Mouse (Mus musculus) thymus, postnatal 14 days (tissue): Measurements from ENCODE around the gene Mrps21.
"Not testable (repeated sequence)": the region's sequence is repeated elsewhere in the genome, so short reads cannot be mapped to it uniquely, and the experiment has no call there.

ENCODE experiments used
- DNase-seq: peaks from one replicate; pipeline ENCODE4 v3.0.0; 2021

Gene Mrps21

DNA sequence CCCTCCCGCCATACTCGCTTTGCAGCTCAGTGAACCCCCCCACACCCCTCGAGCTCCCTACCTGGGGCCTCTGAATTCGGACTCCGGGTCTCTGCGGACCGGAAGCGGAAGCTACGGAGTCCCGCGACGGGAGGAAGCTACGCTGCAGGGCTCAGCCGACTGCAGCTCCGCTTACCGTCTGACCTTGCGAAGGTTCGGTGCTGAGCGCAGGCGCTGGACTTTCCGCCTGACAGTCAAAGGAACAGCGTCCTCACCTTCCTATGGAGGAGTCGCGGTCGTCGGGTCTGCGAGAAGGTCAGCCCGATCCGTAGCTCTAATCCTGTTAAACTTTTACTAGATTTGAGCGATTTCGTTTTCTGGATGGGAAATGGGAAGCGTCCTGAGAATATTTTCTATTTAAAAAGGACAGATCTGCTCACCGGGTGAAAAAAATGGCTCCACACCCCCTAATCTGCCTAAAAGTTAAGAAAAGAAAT, at the start of gene Mrps21:
Gene Mrps21, minus strand, starts transcription at position 128 of the 476 bp plus-strand sequence.
- DNase-seq, result peak; percentile 87

DNA sequence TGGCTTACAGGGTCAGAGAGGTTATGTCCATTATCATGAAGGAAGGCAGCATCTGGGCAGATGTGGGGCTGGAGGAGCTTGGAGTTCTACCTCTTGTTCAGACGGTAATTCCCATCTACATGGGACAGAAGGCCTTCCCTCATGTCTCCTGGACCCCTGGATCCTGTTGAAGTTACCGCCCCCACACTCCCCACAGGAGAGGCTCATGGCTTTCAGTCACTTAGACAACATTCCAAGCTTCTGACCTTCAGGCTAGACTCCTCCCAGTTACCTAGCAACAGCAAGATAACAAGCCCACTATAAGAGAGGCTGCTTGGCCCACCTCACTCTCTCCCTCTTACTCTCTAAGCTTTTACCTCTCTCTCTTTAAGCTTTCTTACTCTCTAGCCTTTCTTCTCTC, 49.2 kb upstream of the Mrps21 start:
- DNase-seq, result not testable (repeated sequence)

DNA sequence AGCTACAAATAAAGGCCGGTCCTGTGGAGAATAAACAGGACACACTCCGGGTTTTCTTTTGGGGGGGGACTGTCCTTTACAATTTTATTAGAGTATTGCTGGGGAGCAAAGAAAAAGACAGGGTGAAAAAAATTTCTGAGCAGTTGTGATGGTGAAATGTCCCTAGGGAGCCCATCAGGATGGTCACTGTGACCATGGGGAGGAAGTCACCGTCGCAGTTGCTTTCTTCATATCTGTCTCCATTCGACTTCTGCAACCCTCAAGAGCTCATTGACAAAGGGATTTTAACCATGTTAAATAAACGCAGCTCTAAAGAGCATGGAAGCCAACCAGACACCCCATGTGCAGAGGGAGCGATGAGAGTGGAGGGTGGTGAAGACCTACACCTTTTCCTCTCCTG, 45.4 kb upstream of the Mrps21 start:
- no peak for DNase-seq

DNA sequence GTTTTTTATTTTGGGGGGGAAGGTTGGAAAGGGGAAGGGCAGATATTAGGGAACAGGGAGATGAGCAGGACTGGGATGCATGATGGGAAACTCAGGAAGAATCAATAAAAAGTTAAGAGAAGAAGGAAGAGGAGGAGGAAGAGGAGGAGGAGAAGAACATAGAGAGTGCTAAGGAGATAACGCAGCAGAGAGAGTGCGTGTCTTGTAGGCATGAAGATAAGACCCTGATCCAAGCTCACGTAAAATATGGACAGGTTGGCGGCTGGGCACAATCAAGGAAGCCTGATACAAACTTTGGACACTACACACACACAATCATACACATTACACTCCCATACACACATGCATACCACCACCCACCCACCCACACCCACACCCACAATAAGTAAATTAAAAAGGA, 43.4 kb upstream of the Mrps21 start:
- no peak for DNase-seq

DNA sequence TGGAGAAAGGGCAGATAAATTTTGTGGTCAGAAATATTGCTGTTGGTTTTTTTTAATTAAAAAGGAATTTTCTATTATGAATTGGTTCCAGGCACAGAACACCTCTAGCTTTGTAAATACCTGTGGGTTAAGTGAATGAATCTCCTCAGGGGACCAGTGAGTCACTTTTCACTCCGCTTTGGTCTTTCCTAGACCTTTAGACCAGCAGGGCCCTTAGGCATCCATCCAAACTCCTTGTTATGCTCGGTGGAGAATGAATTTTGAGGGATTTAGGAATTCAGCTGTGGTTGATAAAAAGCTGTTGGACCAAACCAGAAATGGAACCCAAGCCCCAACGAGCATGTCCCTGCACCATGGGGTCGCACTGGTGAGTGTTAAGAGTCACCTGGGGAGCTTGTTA, 36.3 kb upstream of the Mrps21 start:
- no peak for DNase-seq

DNA sequence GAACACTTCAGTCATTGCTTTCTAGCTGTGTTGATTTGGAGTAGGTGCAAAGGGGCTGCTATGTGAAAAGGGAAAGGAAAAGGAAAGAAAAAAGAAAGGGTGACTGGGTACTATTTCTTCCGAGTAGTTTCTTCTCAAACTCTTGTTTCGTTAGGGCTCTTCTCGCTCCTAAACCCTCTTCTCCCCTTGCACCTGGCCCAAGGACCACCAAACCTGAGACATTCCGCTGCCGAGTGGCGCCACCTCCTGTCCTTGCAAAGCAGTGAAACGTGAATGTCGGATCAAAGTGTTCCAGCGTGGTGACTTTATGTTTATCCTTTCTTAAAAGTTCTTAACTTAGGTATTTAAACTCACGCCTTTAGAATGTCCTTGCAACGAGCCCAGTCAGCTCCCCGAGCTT, 35.5 kb upstream of the Mrps21 start:
- peak; percentile 89 for DNase-seq

DNA sequence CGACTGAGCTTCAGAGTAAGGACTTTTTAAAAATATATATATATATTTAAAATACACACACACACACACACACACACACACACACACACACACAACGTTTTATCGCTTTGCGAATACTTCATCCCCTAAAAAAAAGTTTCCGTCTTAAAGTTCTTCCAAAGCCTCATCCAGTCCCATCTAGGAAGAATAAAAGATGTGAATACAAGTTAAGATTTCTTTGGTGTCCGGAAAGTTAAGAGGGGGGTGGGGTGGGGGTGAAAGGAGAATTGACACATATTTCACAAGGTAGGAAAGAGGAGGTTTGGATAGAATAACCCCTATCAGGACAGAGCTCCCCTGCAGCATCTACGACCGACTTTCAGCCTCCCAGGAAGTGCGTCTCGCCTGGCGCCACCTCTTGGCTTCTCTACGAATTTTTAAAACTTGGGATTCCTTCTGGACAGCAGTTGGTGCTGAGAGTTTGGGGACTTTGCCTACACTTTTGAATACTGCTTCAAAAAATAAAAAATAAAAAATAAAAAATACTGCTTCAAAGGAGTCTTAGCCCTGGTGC, 34.7 kb upstream of the Mrps21 start:
- DNase-seq, result peak; percentile 68

DNA sequence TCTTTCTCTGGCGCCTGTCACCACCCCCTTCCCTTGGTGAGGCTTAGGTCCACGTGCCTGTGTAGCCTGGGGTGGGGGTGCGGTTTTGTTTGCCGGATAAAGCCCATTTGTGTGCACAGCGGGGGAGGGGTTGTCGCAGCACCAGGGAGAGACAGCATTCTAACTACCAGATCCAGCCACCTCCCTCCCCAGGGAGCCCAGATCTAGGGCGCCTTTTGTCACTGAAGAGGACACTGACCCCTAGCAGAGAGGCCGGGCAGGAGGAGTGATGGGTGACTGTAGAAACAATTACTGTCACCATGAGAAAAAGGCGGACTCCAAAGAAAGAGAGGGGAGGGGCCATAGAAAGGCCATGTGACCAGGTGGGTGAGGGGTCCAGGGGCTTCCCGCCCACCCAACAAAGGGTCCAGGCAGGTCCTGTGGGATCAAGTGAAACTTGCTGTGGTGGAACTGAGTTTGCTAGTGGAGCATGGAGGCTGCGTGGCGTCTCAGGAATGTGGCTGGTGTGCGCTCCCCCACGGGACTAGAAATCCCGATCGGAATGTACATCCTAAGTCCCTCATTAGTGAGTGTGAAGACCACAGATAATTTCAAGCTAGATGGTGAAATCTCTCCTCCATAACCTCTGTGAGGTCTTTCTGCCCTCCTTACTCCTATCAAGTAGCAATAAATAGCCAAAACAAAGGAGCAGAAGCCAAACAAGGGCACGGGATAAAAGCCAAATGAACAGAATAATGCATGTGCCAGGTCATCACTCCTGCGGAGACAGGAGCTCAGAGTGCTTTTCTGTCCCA, 34.0 kb upstream of the Mrps21 start:
- DNase-seq, result peak; percentile 62

DNA sequence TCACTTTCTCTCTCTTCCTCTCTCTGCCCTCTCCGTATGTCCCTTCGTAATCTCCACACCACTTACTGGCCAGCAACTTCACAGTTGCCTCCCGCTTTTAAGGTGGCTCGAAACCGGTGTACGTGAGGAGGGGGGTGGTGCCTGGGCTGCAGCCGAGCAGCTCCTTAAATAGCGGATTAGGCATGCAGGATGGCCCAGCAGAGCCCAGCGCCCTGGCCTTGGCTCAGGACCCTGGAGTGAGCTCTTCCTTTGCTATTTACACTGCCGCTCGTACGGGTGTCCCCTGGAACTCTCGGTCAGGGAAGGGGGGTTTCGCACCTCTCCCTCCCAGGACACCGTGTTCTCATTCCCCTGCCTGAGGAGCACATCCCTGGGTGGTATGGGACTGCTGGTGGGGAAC, 33.2 kb upstream of the Mrps21 start, which contains the start of gene Car14:
Gene Car14, minus strand, starts transcription at position 124 of the 400 bp plus-strand sequence.
- no peak for DNase-seq

DNA sequence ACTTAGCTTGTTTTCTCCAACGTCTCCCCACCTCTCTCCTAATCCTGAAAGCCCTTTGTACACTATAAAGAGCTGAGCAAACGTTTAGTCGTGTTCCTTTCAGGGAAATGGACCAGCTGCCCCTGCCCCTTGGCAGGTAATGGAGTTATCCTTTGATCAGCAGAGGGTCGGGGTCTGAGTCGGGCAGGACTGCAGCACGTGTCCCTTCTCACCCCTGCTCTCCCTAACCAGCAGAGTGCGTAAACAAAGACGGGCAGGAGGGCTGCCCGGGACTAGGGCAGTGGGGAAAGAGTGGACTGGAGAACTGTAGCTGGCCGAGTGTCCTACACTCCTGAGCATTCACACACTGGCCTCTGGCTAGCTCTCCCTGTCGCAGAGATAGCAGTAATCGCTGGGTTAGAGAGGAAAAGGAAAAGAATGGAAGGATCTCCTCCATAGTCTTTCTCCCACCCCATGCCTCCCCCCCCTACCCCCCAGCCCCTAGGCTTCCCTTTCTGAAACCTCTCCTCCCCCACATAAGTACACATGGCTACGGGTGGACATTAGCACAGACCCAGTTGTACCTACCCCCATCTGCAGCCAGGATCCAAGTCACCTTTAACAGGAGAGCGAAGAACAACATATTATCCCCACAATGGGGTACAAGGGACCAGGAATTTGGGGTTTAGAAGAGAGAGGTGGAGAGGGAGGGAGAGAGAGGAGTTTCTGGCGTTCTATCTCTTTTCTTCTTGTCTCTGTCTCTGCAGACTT, 32.6 kb upstream of the Mrps21 start:
- DNase-seq, result no peak

DNA sequence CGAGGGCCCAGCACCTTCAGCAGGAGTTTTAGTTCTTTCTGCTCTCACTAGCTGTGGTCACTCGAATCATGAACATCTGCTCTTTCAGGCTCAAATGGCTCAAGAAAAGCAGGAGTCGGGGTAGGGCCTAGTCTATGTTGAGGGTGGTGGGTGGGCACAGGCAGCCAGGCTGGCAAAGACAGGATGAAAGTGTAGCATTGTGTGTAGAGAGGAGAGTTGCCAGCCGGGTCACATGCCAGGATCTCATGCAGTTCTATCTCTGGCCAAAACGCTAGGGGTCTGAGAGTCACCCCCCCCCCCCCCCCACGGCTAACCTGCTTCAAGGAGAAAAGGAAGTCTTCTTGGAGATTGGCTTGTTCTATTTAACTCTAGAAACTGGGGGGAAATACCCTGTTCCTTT, 31.3 kb upstream of the Mrps21 start:
- no peak for DNase-seq

DNA sequence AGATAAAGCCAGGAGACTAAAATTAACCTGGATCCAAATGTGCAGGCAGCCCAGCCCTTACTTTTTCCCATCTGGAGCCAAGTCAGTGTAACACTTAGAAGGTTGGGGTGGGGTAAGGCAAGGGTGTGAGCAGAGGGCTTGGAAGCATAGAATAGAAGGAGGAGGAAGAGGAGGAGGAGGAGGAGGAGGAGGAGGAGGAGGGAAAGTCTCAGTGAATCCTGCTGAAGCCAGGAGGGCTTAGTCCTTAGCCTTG, 31.0 kb upstream of the Mrps21 start:
- DNase-seq, result no peak

DNA sequence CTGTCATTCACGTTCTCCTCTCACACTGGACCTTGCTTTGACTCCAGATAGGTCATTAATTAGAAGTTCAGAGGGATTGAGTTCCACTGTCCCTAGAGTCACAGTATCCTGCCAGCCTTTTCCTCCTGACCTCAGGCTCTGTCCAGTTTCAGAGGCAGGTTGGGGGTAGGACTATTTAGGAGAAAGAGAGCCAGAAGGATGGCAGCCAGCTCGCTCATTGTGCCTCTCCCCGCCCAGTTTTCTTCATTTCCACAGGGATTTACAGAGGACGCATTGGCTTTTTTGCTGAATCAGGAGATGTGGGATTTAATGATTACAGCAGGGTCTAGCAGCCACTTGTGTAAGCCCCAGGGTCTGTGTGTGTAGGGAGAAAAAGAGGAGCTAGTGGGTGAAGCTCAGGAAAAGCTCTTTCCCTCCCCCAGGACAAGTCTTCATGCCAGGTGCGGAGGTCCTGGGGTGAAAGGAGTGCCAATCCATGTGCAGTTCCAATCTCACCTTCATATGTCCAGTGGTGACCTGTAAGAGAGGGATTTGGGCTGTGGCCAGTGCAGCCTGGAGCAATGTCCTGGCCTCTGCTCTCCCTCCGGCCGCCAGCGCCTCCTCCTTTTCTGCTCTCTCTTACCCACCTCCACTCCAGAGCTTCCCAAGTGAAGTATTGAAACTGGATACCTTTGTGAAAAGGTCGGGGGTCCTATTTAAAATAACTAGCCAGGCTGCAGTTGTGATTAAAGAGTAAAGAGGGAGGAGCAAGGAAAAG, 30.5 kb upstream of the Mrps21 start:
- DNase-seq, result no peak

DNA sequence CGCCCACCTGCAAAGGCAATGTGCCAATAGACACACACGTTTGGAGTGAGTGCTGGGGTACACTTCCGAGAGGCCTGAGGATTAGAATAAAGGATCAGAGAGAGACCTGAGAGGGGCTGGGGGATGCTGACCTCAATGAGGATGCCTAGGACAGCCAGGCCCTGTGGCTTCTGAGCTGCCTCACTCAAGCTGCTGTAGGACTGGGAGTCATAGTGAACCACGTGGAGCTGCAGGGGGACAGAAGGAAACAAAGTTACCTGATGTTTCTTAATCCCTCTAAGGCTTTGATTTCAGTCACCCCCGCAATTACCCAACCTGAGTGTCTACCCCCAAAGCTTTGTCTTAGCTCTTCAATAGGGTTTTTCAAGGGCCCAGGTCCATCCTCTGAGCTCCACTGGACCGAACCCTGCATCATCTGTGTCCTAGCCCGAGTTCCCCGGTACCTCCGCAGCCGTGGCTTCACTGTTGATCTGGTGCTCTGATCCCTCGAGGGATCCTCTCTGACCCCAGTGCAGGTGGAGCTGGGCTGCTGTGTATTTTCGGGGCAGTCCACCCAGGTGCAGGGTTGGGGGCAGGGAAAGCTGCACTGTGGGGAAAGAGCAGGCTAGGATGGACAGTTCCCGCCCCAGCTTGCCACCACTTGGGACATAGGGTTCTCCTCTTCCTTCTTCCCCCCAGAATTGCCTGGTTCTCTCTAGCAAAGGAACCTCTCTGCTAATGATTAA, 28.6 kb upstream of the Mrps21 start:
- DNase-seq, result no peak

DNA sequence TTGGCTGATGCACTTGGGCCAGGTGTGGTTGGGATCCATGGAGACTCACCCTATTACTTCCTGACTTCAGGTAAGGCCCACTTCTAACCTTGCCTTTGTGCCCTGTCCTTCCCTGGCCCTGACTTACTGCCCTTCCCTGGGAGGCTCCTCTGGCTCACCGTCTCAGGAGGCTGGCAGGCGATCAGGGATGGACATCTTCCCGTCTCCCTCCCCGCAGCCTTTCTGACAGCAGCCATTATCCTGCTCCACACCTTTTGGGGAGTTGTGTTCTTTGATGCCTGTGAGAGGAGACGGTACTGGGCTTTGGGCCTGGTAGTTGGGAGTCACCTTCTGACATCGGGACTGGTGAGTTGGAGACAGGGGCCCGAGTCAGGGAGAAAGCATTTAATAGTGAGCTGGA, 24.2 kb upstream of the Mrps21 start:
- DNase-seq, result not testable (repeated sequence)

DNA sequence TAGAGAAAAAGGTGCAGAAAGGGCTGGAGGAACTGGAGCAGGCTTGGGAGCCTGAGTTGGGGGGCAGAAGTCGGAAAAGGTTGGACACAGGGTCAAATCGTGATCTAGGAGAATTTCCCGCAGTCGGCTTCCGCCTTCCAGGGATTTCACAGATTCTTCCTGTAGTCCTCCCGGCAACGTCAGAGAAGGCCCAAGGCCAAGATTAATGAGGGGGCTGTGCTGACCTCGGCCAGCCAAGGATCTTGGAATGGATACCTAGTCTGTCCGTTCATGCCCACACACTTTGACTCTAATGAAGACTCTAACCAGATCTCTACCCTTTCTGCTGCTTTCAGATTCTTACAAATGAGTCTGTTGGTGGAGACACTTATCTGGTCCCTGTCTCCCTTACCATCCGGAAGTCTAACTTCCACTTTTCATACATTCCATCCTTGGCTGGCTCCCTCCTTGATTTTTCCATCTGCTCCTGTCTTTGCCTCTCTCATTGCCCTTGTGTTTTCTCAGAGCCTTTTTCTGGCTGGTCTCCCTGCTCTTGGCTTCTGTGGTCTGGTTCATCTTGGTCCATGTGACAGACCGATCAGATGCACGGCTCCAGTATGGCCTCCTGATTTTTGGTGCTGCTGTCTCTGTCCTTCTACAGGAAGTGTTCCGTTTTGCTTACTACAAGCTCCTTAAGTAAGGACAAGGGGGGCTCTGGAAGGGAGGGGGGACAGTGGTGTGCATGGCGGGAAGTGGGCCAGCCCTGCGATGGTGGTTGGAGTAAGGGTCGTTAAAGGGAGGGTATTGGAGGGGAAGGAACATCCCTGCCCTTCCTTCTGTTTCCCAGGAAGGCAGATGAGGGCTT, 23.2 kb upstream of the Mrps21 start:
- peak; percentile 36 for DNase-seq

DNA sequence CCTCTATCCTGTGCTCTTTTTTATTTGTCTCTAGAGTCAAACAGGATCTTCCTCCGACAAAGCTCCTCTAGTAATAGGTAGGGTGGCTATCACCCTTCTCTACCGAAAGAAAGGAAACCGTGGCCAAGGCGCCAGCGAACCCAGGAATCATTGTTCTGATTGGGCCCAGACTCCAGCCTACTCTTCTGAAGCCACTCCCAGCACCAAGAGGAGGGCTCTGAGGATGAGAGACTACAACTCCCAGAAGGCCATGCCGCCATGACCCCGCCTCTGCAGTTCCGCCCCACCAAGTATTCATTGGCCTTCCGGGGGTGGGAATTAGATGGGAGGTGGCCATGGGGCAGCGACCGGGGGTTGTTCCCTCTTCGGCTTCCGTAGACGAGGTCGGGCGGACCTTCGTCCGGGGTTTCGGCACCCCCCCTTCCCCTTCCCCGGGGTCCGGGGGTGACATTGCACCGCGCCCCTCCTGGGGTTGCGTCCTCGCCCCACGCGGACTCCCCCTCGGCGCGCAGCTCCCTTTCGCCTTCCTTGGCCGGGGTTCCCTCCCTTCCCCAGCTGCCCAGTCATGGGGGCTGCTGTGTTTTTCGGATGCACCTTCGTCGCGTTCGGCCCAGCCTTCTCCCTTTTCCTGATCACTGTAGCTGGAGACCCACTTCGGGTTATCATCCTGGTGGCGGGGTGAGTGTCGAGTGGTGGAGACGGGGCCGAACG, 22.4 kb upstream of the Mrps21 start, which contains the start of gene Aph1a:
Gene Aph1a, plus strand, starts transcription at position 364 of the 711 bp plus-strand sequence.
- DNase-seq, result peak; percentile 96

DNA sequence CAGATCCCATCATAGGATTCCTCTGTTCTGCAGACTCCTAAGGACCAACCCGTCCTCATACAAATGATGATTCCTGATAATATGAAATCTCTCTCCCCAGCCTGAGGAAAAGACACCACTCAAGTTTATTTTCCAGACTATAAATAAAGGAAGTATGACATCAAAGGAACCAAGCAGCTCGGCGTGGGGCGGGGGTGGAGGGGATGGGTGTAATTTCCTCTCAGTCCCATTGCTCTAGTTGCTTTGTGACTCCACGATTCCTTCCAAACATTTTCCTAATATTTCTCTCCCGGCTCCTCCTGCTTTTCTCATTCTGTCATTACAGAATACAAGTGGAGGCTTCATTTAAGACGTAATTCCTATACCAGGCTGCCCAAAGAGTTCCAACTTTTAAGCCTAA, 21.8 kb upstream of the Mrps21 start:
- DNase-seq, result peak; percentile 43

DNA sequence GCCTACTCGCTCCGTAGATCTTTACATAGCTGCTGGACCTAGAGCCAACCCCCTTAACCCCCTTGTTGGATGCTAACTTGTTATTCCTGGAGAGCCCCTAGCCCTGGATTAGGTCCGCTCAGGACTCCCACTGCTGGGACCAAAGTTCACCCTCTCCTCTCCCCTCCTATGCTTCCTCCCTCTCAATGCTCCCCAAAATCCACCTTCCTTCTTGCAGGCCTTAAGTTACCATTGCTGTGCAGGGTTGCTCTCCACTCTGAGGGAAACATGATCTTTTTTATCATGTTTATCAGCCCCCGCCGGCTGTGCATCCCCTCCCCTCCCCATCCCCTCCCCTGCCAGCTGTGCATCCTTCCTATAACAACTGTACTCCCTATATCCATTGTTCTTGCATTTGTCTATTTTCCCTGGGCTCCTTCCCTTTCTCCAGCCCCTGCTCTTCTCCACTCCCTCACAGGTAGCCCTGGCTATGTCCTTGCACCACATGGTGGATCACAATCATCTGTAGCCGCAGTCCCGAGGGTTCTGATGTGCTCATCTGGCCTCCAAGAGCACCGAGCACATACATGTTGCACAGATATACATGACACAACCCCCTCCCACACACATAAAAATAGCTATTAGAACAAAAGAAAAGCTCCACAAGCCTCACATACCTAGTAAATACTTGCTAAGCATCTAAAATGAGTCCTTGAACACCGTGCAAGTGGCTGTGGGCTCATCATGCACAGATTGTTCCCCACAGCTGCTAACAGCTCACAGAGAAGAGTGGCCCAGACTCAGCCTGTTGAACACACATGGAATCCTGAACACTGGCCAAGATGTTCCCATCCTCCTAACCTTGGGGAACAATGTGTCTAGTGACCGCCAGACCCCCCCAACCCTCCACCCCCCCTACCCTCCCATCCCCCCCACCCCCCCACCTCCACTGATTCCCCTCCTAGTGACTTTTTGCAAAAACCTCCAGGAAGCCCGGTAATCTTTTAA, 21.0 kb upstream of the Mrps21 start:
- DNase-seq, result peak; percentile 21
